Mouse (Mus musculus) embryonic fibroblast, embryonic 13.5 days (primary cell): ENCODE measurements around the gene Zfp771.

ENCODE experiments used
- CTCF ChIP-seq: IDR thresholded peaks from 2 replicates; pipeline ENCODE4 v1.5.1; 2011; ENCODE audit warnings: mild to moderate bottlenecking, control low read depth, low read length, moderate library complexity, borderline replicate concordance; ENCODE audit not compliant: insufficient read depth
- POLR2A ChIP-seq: IDR thresholded peaks from 2 replicates; pipeline ENCODE4 v1.6.1; 2011; ENCODE audit warnings: low read depth, mild to moderate bottlenecking, control low read depth, low read length, moderate library complexity

DNA sequence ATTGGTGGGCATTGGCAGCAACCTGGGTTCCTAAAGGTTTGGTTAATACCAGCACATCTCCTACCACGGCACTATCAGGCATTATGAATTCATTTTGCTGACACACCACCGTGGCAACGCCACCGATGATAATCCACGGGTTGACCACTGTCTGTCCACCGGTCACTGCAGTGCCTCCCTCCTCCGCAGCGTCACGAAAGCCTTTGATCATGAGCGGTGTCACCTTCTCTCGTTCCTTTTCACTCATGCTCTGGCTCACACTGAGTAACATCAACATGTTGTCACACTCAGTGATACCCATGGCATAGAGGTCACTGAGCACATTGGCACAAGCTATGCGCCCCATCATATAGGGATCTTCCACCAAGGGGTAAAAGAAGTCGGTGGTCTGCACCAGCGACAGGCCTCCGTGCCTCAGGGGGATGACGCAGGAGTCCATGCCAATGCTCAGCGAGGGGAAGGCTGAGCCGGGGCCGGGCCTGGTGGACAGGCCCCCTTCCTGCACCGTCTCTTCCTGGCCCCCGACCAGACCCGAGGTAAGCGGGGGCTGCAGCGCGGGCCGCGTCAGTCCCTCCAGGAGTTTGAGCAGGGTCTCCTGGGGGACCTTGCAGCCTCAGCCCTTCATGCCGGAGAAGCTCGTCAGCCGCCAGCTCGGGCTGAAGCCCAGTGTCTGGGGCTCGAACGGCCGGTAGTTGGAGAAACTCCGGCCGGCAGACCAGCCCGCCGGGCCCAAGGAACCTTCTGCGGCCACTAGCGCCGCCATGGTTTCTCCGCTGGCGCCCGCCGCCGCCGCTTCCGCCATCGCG, 29.2 kb downstream of the Zfp771 start:
- TF ChIP-seq POLR2A (no peak), CTCF (no peak)
